Mouse (Mus musculus) effector memory CD4-positive, alpha-beta T cell, adult 5 months (primary cell): ENCODE data around the gene Flot2. TPM values are rescaled to one million over a fixed set of nuclear protein-coding genes. Genes with fewer than 3 reads are reported as not detected.

ENCODE experiments used
- polyA plus RNA-seq: library from polyadenylated mRNA; unstranded; fragments of 100-300 nt; shearing (Covaris generic); gene quantifications from one replicate; pipeline ENCODE4 v1.2.1, GENCODE M21; 2017

Flot2 gene
- polyA plus RNA-seq = 23.3 TPM

GRCm38 (mm10) chr11:78037831-78038752 lies at the start of gene Flot2:
Flot2 (plus strand) TSS chr11:78037931.

GRCm38 (mm10) chr11:78031947-78032808 lies 5.6 kb upstream of the Flot2 start, which contains the start of gene Dhrs13:
Dhrs13 (plus strand) TSS chr11:78032280.

GRCm38 (mm10) chr11:78079961-78080921 lies 42.5 kb downstream of the Flot2 start, which contains the start of gene Eral1:
Eral1 (minus strand) TSS chr11:78080383.

GRCm38 (mm10) chr11:78094504-78095143 lies 56.9 kb downstream of the Flot2 start, which contains the start of gene Fam222b:
Fam222b (plus strand) TSS chr11:78094660.

Other genes starting within 250 kb of the Flot2 start
- 1.2 TPM for gene Pipox, start 143.8 kb upstream of the Flot2 start, polyA plus RNA-seq
- gene Sez6, start 107.1 kb upstream of the Flot2 start, polyA plus RNA-seq = not detected
- 44.3 TPM for gene Phf12, start 55.2 kb upstream of the Flot2 start, polyA plus RNA-seq
- gene Dhrs13, start 5.7 kb upstream of the Flot2 start, polyA plus RNA-seq = 1.9 TPM
- gene Eral1, start 42.5 kb downstream of the Flot2 start, polyA plus RNA-seq = 21.6 TPM
- 17.6 TPM for gene Fam222b, start 56.7 kb downstream of the Flot2 start, polyA plus RNA-seq
- gene Traf4, start 127.7 kb downstream of the Flot2 start, polyA plus RNA-seq = 108 TPM
- 15.5 TPM for gene Nek8, start 138.7 kb downstream of the Flot2 start, polyA plus RNA-seq
- 7.0 TPM for gene Tlcd1, start 138.8 kb downstream of the Flot2 start, polyA plus RNA-seq
- 1,692 TPM for gene Rpl23a, start 145.7 kb downstream of the Flot2 start, polyA plus RNA-seq
- gene Rab34, start 150.5 kb downstream of the Flot2 start, polyA plus RNA-seq = not detected
- not detected for gene Proca1, start 155.5 kb downstream of the Flot2 start, polyA plus RNA-seq
- gene Sdf2, start 207.8 kb downstream of the Flot2 start, polyA plus RNA-seq = 104 TPM
- gene Supt6, start 208.1 kb downstream of the Flot2 start, polyA plus RNA-seq = 42.6 TPM
- gene 2610507B11Rik, start 223.8 kb downstream of the Flot2 start, polyA plus RNA-seq = 57.5 TPM